26 mouse cellular contexts compared by ENCODE assay signal in genomic region chr12:117204905-117205304, GRCm38 (mm10).
"Had no signal": no experiment of that assay in that cellular context is flagged by ENCODE, and none has a peak within 500 bp of the region (broad histone marks: within the 10 kb centered on the region; RNA-seq: fewer than 3 reads in every experiment).

No protein-coding gene starts in this region.

- H3K9ac ChIP-seq: forebrain, postnatal 0 days; heart, embryonic 13.5 days; heart, embryonic 15.5 days; hindbrain, embryonic 13.5 days; hindbrain, embryonic 15.5 days; kidney, embryonic 15.5 days; limb, embryonic 12.5 days had no signal

- H3K4me3 ChIP-seq: heart, adult 2 months; heart, embryonic 13.5 days; heart, embryonic 15.5 days; hindbrain, embryonic 13.5 days; hindbrain, embryonic 15.5 days; kidney, embryonic 15.5 days; limb, embryonic 10.5 days; limb, embryonic 12.5 days had no signal

- H3K27me3 ChIP-seq: heart, embryonic 13.5 days; heart, embryonic 15.5 days; hindbrain, embryonic 13.5 days; hindbrain, embryonic 15.5 days; kidney, embryonic 15.5 days; limb, embryonic 12.5 days had no signal

- H3K4me2 ChIP-seq: heart, embryonic 11.5 days; heart, embryonic 13.5 days; heart, embryonic 15.5 days; hindbrain, embryonic 13.5 days; hindbrain, embryonic 15.5 days; kidney, embryonic 15.5 days; limb, embryonic 12.5 days had no signal

- H3K36me3 ChIP-seq: heart, embryonic 13.5 days; heart, embryonic 15.5 days; hindbrain, embryonic 13.5 days; hindbrain, embryonic 15.5 days; kidney, embryonic 15.5 days; limb, embryonic 10.5 days; limb, embryonic 12.5 days had no signal

- H3K9me3 ChIP-seq: heart, embryonic 13.5 days; heart, embryonic 15.5 days; hindbrain, embryonic 13.5 days; hindbrain, embryonic 15.5 days; kidney, embryonic 15.5 days; limb, embryonic 10.5 days; limb, embryonic 12.5 days had no signal

- ATAC-seq: forebrain, postnatal 0 days; hindbrain, postnatal 0 days; intestine, embryonic 16.5 days had no signal

- H3K27ac ChIP-seq: heart, adult 2 months; heart, embryonic 13.5 days; heart, embryonic 15.5 days; hindbrain, embryonic 13.5 days; hindbrain, embryonic 15.5 days; hindbrain, postnatal 0 days; kidney, embryonic 15.5 days; kidney, postnatal 0 days; limb, embryonic 10.5 days; limb, embryonic 12.5 days had no signal

- DNase-seq: forebrain, postnatal 0 days; gastrocnemius, postnatal 14 days; gastrocnemius, postnatal 36 days; heart, adult 11 months; heart, adult 2 months; heart, postnatal 14 days; heart, postnatal 36 days; kidney, adult 11 months; kidney, adult 2 months; kidney, adult 9 months; kidney, postnatal 14 days; kidney, postnatal 36 days; layer of hippocampus, adult 9-11 months; layer of hippocampus, postnatal 36 days; liver had no signal
